Mouse (Mus musculus): Measurements from ENCODE around the gene Nfam1. TPM values are rescaled to one million over a fixed set of nuclear protein-coding genes. Genes with fewer than 3 reads are reported as not detected.
"Not testable (repeated sequence)": the region's sequence is repeated elsewhere in the genome, so short reads cannot be mapped to it uniquely, and the experiment has no call there.

Nfam1 gene
- polyA plus RNA-seq, 1 experiment from 2014 or later: 2.2 TPM

DNA sequence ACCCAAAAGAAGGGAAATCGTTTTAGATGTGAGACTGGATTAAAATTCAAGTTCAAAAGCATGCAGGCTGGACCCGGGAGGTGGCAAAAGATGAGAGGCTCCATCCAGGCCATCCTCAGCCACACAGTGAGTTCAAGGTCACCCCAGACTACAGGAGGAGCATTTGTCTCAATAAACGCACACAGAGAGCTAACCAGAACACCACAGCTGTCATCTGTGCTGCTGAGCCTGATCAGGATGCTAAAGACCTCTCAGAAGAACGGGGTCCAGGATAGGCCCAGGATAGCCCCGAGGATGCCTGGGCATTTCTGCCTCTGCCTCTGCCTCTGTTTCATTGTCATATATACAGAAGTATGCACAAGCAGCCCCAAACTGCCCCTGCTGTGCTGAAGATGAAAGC is 22.5 kb upstream of the Nfam1 start:
- ATAC-seq (replicated peaks; ENCODE audit: low FRiP score, low read depth) (no peak), DNase-seq (ENCODE audit: low spot score) (no peak)
- TF ChIP-seq CTCF (IDR thresholded peaks at IDR 0.05; ENCODE audit: low read depth): no peak
- WGBS: 51% methylated on average over 5 of the region's 5 CpGs
- Histone ChIP-seq H3K9me3 (replicated peaks; ENCODE audit: low read length) (no peaks in the 10 kb centered on the region), H3K4me3 (replicated peaks; ENCODE audit: low read depth, low read length) (no peak overlapping the region), H3K4me2 (ENCODE audit: low read length) (no peak overlapping the region), H3K4me1 (replicated peaks; ENCODE audit: insufficient read depth, low read length) (peaks cover 8% of the 10 kb centered on the region; the same call in 1 of the 2 replicates), H3K27me3 (ENCODE audit: insufficient read depth, low read length) (no peaks in the 10 kb centered on the region), H3K27ac (no peak overlapping the region), H3K9ac (ENCODE audit: low read depth, low read length) (no peak overlapping the region), H3K36me3 (ENCODE audit: insufficient read depth, low read length) (no peaks in the 10 kb centered on the region)

DNA sequence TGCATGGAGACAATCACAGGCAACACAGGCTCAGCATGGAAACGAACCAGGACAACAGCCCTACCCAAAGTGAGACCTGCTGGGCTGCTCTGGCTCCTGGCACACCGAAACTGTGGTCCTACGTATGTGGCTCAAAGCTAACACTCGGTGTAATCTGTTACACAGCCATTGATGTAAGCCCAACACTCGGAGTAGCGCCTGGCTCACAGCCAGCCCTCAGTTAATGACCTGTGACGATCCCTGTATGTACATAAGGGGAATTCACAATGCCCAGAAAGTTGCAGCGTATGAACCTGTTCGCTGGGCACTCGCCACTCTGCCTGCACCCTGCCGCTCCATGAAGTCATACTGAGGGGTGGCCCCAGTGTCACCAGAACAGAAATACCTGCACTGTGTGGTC is 20.2 kb upstream of the Nfam1 start:
- WGBS: 22% methylated on average over 11 of the region's 11 CpGs
- TF ChIP-seq CTCF (IDR thresholded peaks at IDR 0.05; ENCODE audit: low read depth): no peak
- H3K9me3 ChIP-seq (replicated peaks; ENCODE audit: low read length): no peaks in the 10 kb centered on the region
- H3K4me3 ChIP-seq (replicated peaks; ENCODE audit: low read depth, low read length): no peak overlapping the region
- DNase-seq (ENCODE audit: low spot score) (no peak), ATAC-seq (replicated peaks; ENCODE audit: low FRiP score, low read depth) (no peak)
- H3K4me2 ChIP-seq (ENCODE audit: low read length): no peak overlapping the region
- no peaks in the 10 kb centered on the region for H3K27me3 ChIP-seq (ENCODE audit: insufficient read depth, low read length)
- H3K4me1 ChIP-seq (replicated peaks; ENCODE audit: insufficient read depth, low read length): peaks cover 8% of the 10 kb centered on the region; the same call in 1 of the 2 replicates
- no peak overlapping the region for H3K9ac ChIP-seq (ENCODE audit: low read depth, low read length)
- no peak overlapping the region for H3K27ac ChIP-seq
- H3K36me3 ChIP-seq (ENCODE audit: insufficient read depth, low read length): no peaks in the 10 kb centered on the region

DNA sequence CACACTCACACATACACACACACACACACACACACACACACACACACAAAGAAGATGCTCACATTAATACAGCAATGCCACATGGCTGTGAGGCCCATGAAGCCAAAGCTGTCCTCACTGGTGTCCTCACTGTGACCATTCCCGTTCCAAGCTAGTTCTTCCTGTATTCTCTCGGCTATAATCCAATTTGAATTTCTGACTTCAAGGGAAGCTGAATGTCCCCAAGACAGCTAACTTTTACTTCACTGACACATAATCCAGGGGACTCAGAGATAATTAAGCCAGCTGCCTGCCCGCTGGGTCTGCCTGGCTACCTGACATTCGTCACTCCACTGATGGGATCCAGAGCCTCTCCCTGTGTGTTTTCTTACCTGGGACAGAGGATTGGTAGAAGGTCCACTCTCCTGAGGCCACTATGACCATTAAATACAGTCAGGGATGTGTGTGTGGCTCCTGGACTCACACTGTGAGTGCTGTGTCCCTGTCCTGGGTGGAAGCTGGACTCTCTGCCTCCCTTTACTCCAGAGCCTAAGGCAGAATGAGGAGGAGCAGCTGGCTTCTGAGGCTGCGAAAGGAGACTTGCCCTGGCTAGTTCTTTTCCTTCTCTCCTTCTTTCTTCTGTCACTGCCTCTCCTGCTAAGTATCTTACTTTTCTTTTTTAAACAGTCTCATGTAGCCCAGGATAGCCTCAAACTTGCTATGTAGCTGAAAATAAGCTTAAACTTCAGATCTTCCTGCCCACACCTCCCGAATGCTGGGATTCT is 19.4 kb upstream of the Nfam1 start:
- H3K36me3 ChIP-seq (ENCODE audit: insufficient read depth, low read length): no peaks in the 10 kb centered on the region
- no peak overlapping the region for H3K9ac ChIP-seq (ENCODE audit: low read depth, low read length)
- no peak overlapping the region for H3K4me3 ChIP-seq (replicated peaks; ENCODE audit: low read depth, low read length)
- ATAC-seq (replicated peaks; ENCODE audit: low FRiP score, low read depth) (no peak), DNase-seq (ENCODE audit: low spot score) (no peak)
- no peak overlapping the region for H3K27ac ChIP-seq
- H3K4me2 ChIP-seq (ENCODE audit: low read length): no peak overlapping the region
- WGBS: 63% methylated on average over 6 of the region's 6 CpGs
- no peak for TF ChIP-seq CTCF (IDR thresholded peaks at IDR 0.05; ENCODE audit: low read depth)
- no peaks in the 10 kb centered on the region for H3K27me3 ChIP-seq (ENCODE audit: insufficient read depth, low read length)
- H3K4me1 ChIP-seq (replicated peaks; ENCODE audit: insufficient read depth, low read length): peaks cover 8% of the 10 kb centered on the region; the same call in 1 of the 2 replicates
- no peaks in the 10 kb centered on the region for H3K9me3 ChIP-seq (replicated peaks; ENCODE audit: low read length)

DNA sequence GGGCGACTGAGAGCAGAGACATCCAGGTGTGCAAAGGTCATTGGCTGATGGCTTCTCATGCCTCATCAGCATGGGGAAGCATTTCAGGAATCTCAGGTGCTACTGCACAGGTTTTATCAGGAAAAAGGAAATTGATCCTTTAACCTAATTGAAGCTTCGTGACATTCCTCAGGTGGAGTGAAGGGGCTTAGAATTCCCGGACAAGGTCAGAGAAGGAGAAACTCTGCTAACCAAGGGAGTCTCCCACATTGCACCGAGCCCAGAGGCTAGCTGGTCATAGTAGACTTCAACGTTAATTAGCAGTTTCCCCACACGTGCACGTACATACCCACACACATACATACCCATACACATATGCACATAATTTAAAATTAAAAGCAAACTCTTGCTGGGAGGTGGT is 13.6 kb upstream of the Nfam1 start:
- TF ChIP-seq CTCF (IDR thresholded peaks at IDR 0.05; ENCODE audit: low read depth): no peak
- H3K9me3 ChIP-seq (replicated peaks; ENCODE audit: low read length): 0 out of 2 replicates have a peak, but pooled peaks cover 5% of the 10 kb centered on the region
- no peaks in the 10 kb centered on the region for H3K4me1 ChIP-seq (replicated peaks; ENCODE audit: insufficient read depth, low read length)
- no peaks in the 10 kb centered on the region for H3K27me3 ChIP-seq (ENCODE audit: insufficient read depth, low read length)
- H3K9ac ChIP-seq (ENCODE audit: low read depth, low read length): no peak overlapping the region
- no peaks in the 10 kb centered on the region for H3K36me3 ChIP-seq (ENCODE audit: insufficient read depth, low read length)
- 81% methylated on average over 7 of the region's 7 CpGs for WGBS
- no peak overlapping the region for H3K4me2 ChIP-seq (ENCODE audit: low read length)
- H3K4me3 ChIP-seq (replicated peaks; ENCODE audit: low read depth, low read length): no peak overlapping the region
- no peak overlapping the region for H3K27ac ChIP-seq
- DNase-seq (ENCODE audit: low spot score) (no peak), ATAC-seq (replicated peaks; ENCODE audit: low FRiP score, low read depth) (no peak)

GRCm38 (mm10) chr15:83046308-83046707 is 13.2 kb upstream of the Nfam1 start:
- WGBS: 88% methylated on average over 3 of the region's 3 CpGs
- TF ChIP-seq CTCF (IDR thresholded peaks at IDR 0.05; ENCODE audit: low read depth): peak; percentile 39; the same call in 1 of the 2 replicates
- H3K27ac ChIP-seq: no peak overlapping the region
- H3K4me1 ChIP-seq (replicated peaks; ENCODE audit: insufficient read depth, low read length): no peaks in the 10 kb centered on the region
- no peak for DNase-seq (ENCODE audit: low spot score)
- H3K27me3 ChIP-seq (ENCODE audit: insufficient read depth, low read length): no peaks in the 10 kb centered on the region
- 0 out of 2 replicates have a peak, but pooled peaks cover 5% of the 10 kb centered on the region for H3K9me3 ChIP-seq (replicated peaks; ENCODE audit: low read length)
- no peak overlapping the region for H3K9ac ChIP-seq (ENCODE audit: low read depth, low read length)
- no peak overlapping the region for H3K4me2 ChIP-seq (ENCODE audit: low read length)
- ATAC-seq (replicated peaks; ENCODE audit: low FRiP score, low read depth): no peak
- H3K36me3 ChIP-seq (ENCODE audit: insufficient read depth, low read length): no peaks in the 10 kb centered on the region
- no peak overlapping the region for H3K4me3 ChIP-seq (replicated peaks; ENCODE audit: low read depth, low read length)

GRCm38 (mm10) chr15:83045565-83045964 is 12.5 kb upstream of the Nfam1 start:
- not testable (repeated sequence) for H3K4me1 ChIP-seq (replicated peaks; ENCODE audit: insufficient read depth, low read length); H3K9me3 ChIP-seq (replicated peaks; ENCODE audit: low read length); H3K27me3 ChIP-seq (ENCODE audit: insufficient read depth, low read length); H3K36me3 ChIP-seq (ENCODE audit: insufficient read depth, low read length); H3K4me2 ChIP-seq (ENCODE audit: low read length); ATAC-seq (replicated peaks; ENCODE audit: low FRiP score, low read depth); H3K27ac ChIP-seq; H3K9ac ChIP-seq (ENCODE audit: low read depth, low read length); DNase-seq (ENCODE audit: low spot score); H3K4me3 ChIP-seq (replicated peaks; ENCODE audit: low read depth, low read length)
- WGBS: 84% methylated on average over 5 of the region's 5 CpGs
